Mouse (Mus musculus): ENCODE results near the gene 3110082J24Rik.

DNA sequence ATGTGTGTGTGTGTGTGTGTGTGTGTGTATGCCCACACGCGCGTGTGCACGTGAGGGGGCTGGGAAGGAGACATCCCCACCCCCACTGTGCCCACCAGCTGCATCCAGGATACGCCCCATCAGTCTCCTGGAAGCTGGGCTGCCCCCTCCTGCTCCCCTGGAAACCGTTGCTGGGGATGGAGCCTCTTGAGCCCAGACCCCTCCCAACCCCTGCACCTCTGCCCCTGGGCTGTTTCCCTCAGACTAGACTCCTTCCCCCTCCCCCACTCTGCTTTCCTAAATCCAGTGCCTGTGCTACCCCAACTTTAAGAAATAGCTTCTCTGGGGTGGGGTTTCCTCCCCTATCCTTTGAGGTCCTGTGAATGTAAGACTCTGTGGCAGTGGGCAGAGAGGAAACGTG, 1.3 kb upstream of the 3110082J24Rik start:
- TF ChIP-seq CTCF (IDR thresholded peaks at IDR 0.05; ENCODE audit: low read depth) = no peak
- TF ChIP-seq EP300 (optimal IDR thresholded peaks at IDR 0.05) = no peak

Measured in stomach, postnatal 0 days (tissue).